Mouse (Mus musculus) hindbrain, embryonic 12.5 days (tissue): ENCODE measurements around the gene Serpinb1b. TPM values are rescaled to one million over a fixed set of nuclear protein-coding genes. Genes with fewer than 3 reads are reported as not detected.

Experiments used
- ATAC-seq: fragments of 200-750 bp; cut with Nextera tagmentation; 2 replicates; pipeline ENCODE4 v1.8.0; 2017; ENCODE audit warnings: moderate TSS enrichment; ENCODE audit not compliant: low FRiP score
- H3K27ac ChIP-seq: fragments of 300-500 bp; sonication (generic); 2 replicates; pipeline ENCODE4 v1.5.1; 2016; ENCODE audit warnings: mild to moderate bottlenecking
- H3K27me3 ChIP-seq: fragments of 300-500 bp; sonication (generic); 2 replicates; pipeline ENCODE4 v1.6.1; 2016; ENCODE audit warnings: mild to moderate bottlenecking
- H3K36me3 ChIP-seq: fragments of 300-500 bp; sonication (generic); 2 replicates; pipeline ENCODE4 v1.6.1; 2016; ENCODE audit warnings: mild to moderate bottlenecking
- H3K4me1 ChIP-seq: fragments of 300-500 bp; sonication (generic); 2 replicates; pipeline ENCODE4 v1.6.1; 2016
- H3K4me2 ChIP-seq: fragments of 300-500 bp; sonication (generic); replicated peaks from 2 replicates; pipeline ENCODE4 v1.6.1; 2016; ENCODE audit warnings: mild to moderate bottlenecking
- H3K4me3 ChIP-seq: fragments of 300-500 bp; sonication (generic); 2 replicates; pipeline ENCODE4 v1.5.1; 2016; ENCODE audit warnings: mild to moderate bottlenecking
- H3K9ac ChIP-seq: fragments of 300-500 bp; sonication (generic); 2 replicates; pipeline ENCODE4 v1.6.1; 2016; ENCODE audit warnings: mild to moderate bottlenecking, moderate library complexity
- H3K9me3 ChIP-seq: fragments of 300-500 bp; sonication (generic); replicated peaks from 2 replicates; pipeline ENCODE4 v1.6.1; 2016; ENCODE audit warnings: mild to moderate bottlenecking
- WGBS: fragments of 180-500 bp; shearing (Covaris S2); methylation state at CpG from one replicate; pipeline ENCODE4 v1.1.7; 2016; 5-methylcytosine and 5-hydroxymethylcytosine counted together
- polyA plus RNA-seq: library from polyadenylated mRNA; unstranded; fragments of >200 nt; fragmentation: Nextera tagmentation; extraction: Ambion mirVana; gene quantifications from 2 replicates; pipeline ENCODE4 v1.2.1, GENCODE M21; 2016

Serpinb1b gene
- polyA plus RNA-seq, 1 experiment from 2014 or later: 4.9 TPM

- Histone ChIP-seq H3K4me3 (no peak overlapping the region), H3K4me2 (no peak overlapping the region), H3K4me1 (no peaks in the 10 kb centered on the region), H3K36me3 (no peaks in the 10 kb centered on the region), H3K27ac (no peak overlapping the region), H3K9ac (no peak overlapping the region), H3K9me3 (peaks cover 11% of the 10 kb centered on the region; the same call in 1 of the 2 replicates), H3K27me3 (no peaks in the 10 kb centered on the region)
- WGBS: 62% methylated on average over 3 of the region's 3 CpGs
- no peak for ATAC-seq
Observed at GRCm38 (mm10) chr13:33113054-33113453, 34.7 kb downstream of the Serpinb1b start.

GRCm38 (mm10) chr13:33137717-33138116 is 59.3 kb downstream of the Serpinb1b start:
- Histone ChIP-seq H3K27ac (no peak overlapping the region), H3K27me3 (no peaks in the 10 kb centered on the region), H3K36me3 (no peaks in the 10 kb centered on the region), H3K4me1 (no peaks in the 10 kb centered on the region), H3K9me3 (peaks cover 5% of the 10 kb centered on the region; the same call in 1 of the 2 replicates), H3K9ac (no peak overlapping the region), H3K4me2 (no peak overlapping the region), H3K4me3 (no peak overlapping the region)
- WGBS: 90% methylated on average over 2 of the region's 2 CpGs
- ATAC-seq: no peak

GRCm38 (mm10) chr13:33141435-33141834 is 63.1 kb downstream of the Serpinb1b start:
- Histone ChIP-seq H3K27ac (no peak overlapping the region), H3K36me3 (no peaks in the 10 kb centered on the region), H3K27me3 (no peaks in the 10 kb centered on the region), H3K9ac (no peak overlapping the region), H3K4me3 (no peak overlapping the region), H3K4me2 (no peak overlapping the region), H3K4me1 (no peaks in the 10 kb centered on the region), H3K9me3 (no peaks in the 10 kb centered on the region)
- 86% methylated on average over 3 of the region's 3 CpGs for WGBS
- ATAC-seq: no peak

Other genes starting within 250 kb of the Serpinb1b start
- 0.82 and 1.1 TPM in 2 replicates for gene Serpinb1a, start 227.4 kb upstream of the Serpinb1b start, polyA plus RNA-seq
- not detected in 2 replicates for gene Serpinb1c, start 180.4 kb upstream of the Serpinb1b start, polyA plus RNA-seq
- 0.88 and 1.4 TPM in 2 replicates for gene Serpinb6b, start 113.4 kb upstream of the Serpinb1b start, polyA plus RNA-seq
- 1.5 and 1.8 TPM in 2 replicates for gene Serpinb9, start 75.3 kb upstream of the Serpinb1b start, polyA plus RNA-seq
- 0.10 and 0.31 TPM in 2 replicates for gene Serpinb9b, start 51.2 kb upstream of the Serpinb1b start, polyA plus RNA-seq
- gene Serpinb9c, start 81.2 kb downstream of the Serpinb1b start, polyA plus RNA-seq: not detected in 2 replicates
- gene Serpinb9d, start 114.4 kb downstream of the Serpinb1b start, polyA plus RNA-seq: not detected in 2 replicates
- not detected in 2 replicates for gene Serpinb9e, start 171.0 kb downstream of the Serpinb1b start, polyA plus RNA-seq
- gene Serpinb9f, start 245.5 kb downstream of the Serpinb1b start, polyA plus RNA-seq: not detected in 2 replicates